Mouse (Mus musculus) liver, adult 2 months (tissue): ENCODE measurements around the gene Pphln1. TPM values are rescaled to one million over a fixed set of nuclear protein-coding genes. Genes with fewer than 3 reads are reported as not detected.

Experiments
- DNase-seq: peaks from one replicate; pipeline ENCODE4 v3.0.0-alpha.2; 2011; ENCODE audit warnings: low read depth, low spot score; ENCODE audit errors: extremely low read depth
- H3K27ac ChIP-seq: fragments of 200-500 bp; replicated peaks from 2 replicates; pipeline ENCODE4 v1.5.1; 2012; ENCODE audit warnings: low read depth, mild to moderate bottlenecking, control low read depth, inconsistent platforms, low read length; ENCODE audit not compliant: insufficient read depth
- H3K27me3 ChIP-seq: fragments of 200-500 bp; 2 replicates; pipeline ENCODE4 v1.6.1; 2012; ENCODE audit warnings: mild to moderate bottlenecking, moderate library complexity, low read length, inconsistent platforms; ENCODE audit not compliant: control insufficient read depth, insufficient read depth
- H3K36me3 ChIP-seq: fragments of 200-500 bp; 2 replicates; pipeline ENCODE4 v1.6.1; 2012; ENCODE audit warnings: low read length, inconsistent platforms; ENCODE audit not compliant: control insufficient read depth, insufficient read depth
- H3K4me1 ChIP-seq: fragments of 200-500 bp; 2 replicates; pipeline ENCODE4 v1.6.1; 2011; ENCODE audit warnings: low read length; ENCODE audit not compliant: control insufficient read depth, insufficient read depth
- H3K4me3 ChIP-seq: fragments of 200-500 bp; 2 replicates; pipeline ENCODE4 v1.5.1; 2011; ENCODE audit warnings: low read depth, mild to moderate bottlenecking, control low read depth, low read length, moderate library complexity; ENCODE audit not compliant: insufficient read depth
- H3K79me2 ChIP-seq: fragments of 200-500 bp; 2 replicates; pipeline ENCODE4 v1.6.1; 2012; ENCODE audit warnings: inconsistent platforms, mild to moderate bottlenecking, low read length, moderate library complexity; ENCODE audit not compliant: control insufficient read depth, insufficient read depth
- H3K9ac ChIP-seq: fragments of 200-500 bp; 2 replicates; pipeline ENCODE4 v1.6.1; 2012; ENCODE audit warnings: low read depth, mild to moderate bottlenecking, control low read depth, inconsistent platforms, low read length
- CTCF ChIP-seq: fragments of 200-500 bp; IDR thresholded peaks from 2 replicates; pipeline ENCODE4 v1.5.1; 2011; ENCODE audit warnings: low read depth, low read length, control low read depth
- POLR2A ChIP-seq: fragments of 200-500 bp; IDR thresholded peaks from 2 replicates; pipeline ENCODE4 v1.6.1; 2011; ENCODE audit warnings: low read length, control low read depth; ENCODE audit not compliant: insufficient read depth; ENCODE audit errors: extremely low read depth
- WGBS: fragments of 180-500 bp; shearing (Covaris S2); methylation state at CpG from one replicate; pipeline ENCODE4 v1.1.7; 2018; 5-methylcytosine and 5-hydroxymethylcytosine counted together
- polyA plus RNA-seq: library from polyadenylated mRNA; depleted of rRNA; stranded (reverse); fragments of >200 nt; gene quantifications from 2 replicates; pipeline ENCODE4 v1.2.3, GENCODE M21; 2012
- total RNA-seq: library from RNA; depleted of rRNA; stranded (reverse); fragments of >200 nt; gene quantifications from 2 replicates; pipeline ENCODE4 v1.2.3, GENCODE M21; 2014

The Pphln1 gene
- total and polyA plus RNA-seq, 2 experiments, result 4.2 to 11.7 TPM

- no peak overlapping the region for H3K27ac ChIP-seq
- H3K4me1 ChIP-seq, result peaks cover 13% of the 10 kb centered on the region; the same call in 1 of the 2 replicates
- no peak overlapping the region for H3K4me3 ChIP-seq
- DNase-seq, result no peak
- WGBS, result 60% methylated on average over 3 of the region's 3 CpGs
- H3K27me3 ChIP-seq, result no peaks in the 10 kb centered on the region
- no peak overlapping the region for H3K9ac ChIP-seq
- TF ChIP-seq CTCF, result no peak
- no peak for TF ChIP-seq POLR2A
- H3K36me3 ChIP-seq, result no peaks in the 10 kb centered on the region
- no peaks in the 10 kb centered on the region for H3K79me2 ChIP-seq
These were observed 123.6 kb downstream of the Pphln1 start for GRCm38 (mm10) chr15:93521787-93522180.

GRCm38 (mm10) chr15:93525305-93525917 lies 127.3 kb downstream of the Pphln1 start:
- no peak overlapping the region for H3K9ac ChIP-seq
- H3K27ac ChIP-seq, result no peak overlapping the region
- H3K36me3 ChIP-seq, result no peaks in the 10 kb centered on the region
- TF ChIP-seq POLR2A, result no peak
- TF ChIP-seq CTCF, result no peak
- H3K4me1 ChIP-seq, result peaks cover 5% of the 10 kb centered on the region; the same call in 1 of the 2 replicates
- peaks cover 4% of the 10 kb centered on the region; the same call in 1 of the 2 replicates for H3K79me2 ChIP-seq
- no peaks in the 10 kb centered on the region for H3K27me3 ChIP-seq
- WGBS, result 52% methylated on average over 5 of the region's 5 CpGs
- no peak for DNase-seq
- no peak overlapping the region for H3K4me3 ChIP-seq

DNA sequence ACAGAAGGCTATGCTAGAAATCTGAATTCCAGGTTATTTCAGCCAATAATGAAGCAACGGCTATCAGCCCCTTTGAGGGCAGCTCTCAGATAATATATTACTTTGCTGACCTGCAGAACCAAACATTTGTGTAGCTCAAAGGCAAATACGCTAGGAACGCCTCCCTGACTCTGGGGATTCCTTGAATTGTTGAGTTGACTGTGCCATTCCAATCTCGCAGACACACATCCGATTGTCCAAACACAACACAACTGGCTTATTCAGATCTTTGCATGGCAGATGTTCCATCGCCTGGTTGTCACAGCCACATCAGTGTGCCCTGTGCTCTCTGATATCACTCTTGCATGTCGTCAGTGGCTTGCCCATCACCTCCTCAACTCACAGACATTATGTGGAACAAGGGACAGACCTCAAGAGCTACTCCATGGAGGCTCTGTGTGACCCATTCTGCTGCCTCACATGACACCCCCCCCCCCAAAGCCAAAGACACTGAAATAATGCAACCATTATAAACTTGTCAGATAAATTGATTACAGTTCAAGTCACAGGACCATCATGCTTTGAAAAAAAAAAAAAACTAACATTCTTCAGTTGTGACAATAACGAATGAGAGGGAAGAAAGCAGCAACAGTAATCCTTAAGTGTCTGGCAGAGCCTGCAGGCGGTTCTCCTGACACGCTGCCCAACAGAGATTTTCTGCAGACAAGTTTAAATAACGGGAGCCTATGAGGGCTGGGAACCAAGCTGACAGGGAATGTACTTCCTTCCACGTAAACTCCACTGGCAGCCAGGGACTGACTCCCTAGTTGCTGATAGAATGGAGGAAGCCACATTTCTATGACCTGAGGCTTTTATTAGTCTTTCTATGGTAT lies 131.9 kb downstream of the Pphln1 start:
- no peaks in the 10 kb centered on the region for H3K27me3 ChIP-seq
- no peaks in the 10 kb centered on the region for H3K36me3 ChIP-seq
- H3K4me1 ChIP-seq, result 0 out of 2 replicates have a peak, but pooled peaks cover 2% of the 10 kb centered on the region
- 55% methylated on average over 12 of the region's 12 CpGs for WGBS
- no peak for DNase-seq
- H3K9ac ChIP-seq, result no peak overlapping the region
- peak overlapping the region; percentile 51; the same call in 1 of the 2 replicates for H3K27ac ChIP-seq
- H3K4me3 ChIP-seq, result no peak overlapping the region
- TF ChIP-seq CTCF (no peak), POLR2A (no peak)
- H3K79me2 ChIP-seq, result peaks cover 8% of the 10 kb centered on the region; the same call in 1 of the 2 replicates

DNA sequence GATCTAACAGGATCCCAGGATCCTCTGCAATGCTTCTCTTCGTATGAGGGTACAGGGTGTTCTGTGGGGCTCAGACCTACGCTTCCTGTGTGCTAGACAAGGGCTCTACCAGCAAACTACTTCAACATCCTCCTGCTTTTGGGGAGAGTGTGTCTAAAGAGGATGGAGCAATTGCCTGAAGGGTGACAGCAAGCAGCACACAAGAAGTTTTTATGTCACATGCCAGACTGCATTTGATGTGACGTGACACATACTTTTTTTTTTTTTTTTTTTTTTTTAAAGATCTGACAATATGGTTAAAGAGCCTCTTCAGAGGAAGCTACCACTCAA lies 132.5 kb downstream of the Pphln1 start:
- Histone ChIP-seq H3K4me3 (no peak overlapping the region), H3K27me3 (no peaks in the 10 kb centered on the region), H3K4me1 (0 out of 2 replicates have a peak, but pooled peaks cover 2% of the 10 kb centered on the region), H3K36me3 (no peaks in the 10 kb centered on the region), H3K9ac (no peak overlapping the region), H3K27ac (peak overlapping the region; percentile 51; the same call in 1 of the 2 replicates), H3K79me2 (peaks cover 8% of the 10 kb centered on the region; the same call in 1 of the 2 replicates)
- 70% methylated on average over 3 of the region's 3 CpGs for WGBS
- TF ChIP-seq CTCF (no peak), POLR2A (no peak)
- no peak for DNase-seq

- no peak overlapping the region for H3K9ac ChIP-seq
- no peak overlapping the region for H3K27ac ChIP-seq
- 93% methylated on average over 4 of the region's 4 CpGs for WGBS
- H3K4me1 ChIP-seq, result no peaks in the 10 kb centered on the region; the same call in 1 of the 2 replicates
- H3K4me3 ChIP-seq, result no peak overlapping the region
- DNase-seq, result no peak
- H3K27me3 ChIP-seq, result no peaks in the 10 kb centered on the region
- peaks cover 3% of the 10 kb centered on the region; the same call in 1 of the 2 replicates for H3K79me2 ChIP-seq
- TF ChIP-seq CTCF, result no peak
- no peak for TF ChIP-seq POLR2A
- H3K36me3 ChIP-seq, result no peaks in the 10 kb centered on the region
These were observed 138.0 kb downstream of the Pphln1 start for GRCm38 (mm10) chr15:93536191-93536590.
